Mouse (Mus musculus) heart, embryonic 11.5 days (tissue): ENCODE results near the gene Slbp. TPM values are rescaled to one million over a fixed set of nuclear protein-coding genes. Genes with fewer than 3 reads are reported as not detected.
A peak's percentile ranks its signal among the peaks of the same experiment; 100 is the strongest.

ENCODE experiments used
- ATAC-seq: fragments of 200-750 bp; cut with Nextera tagmentation; replicated peaks from 2 replicates; pipeline ENCODE4 v1.8.0; 2017; ENCODE audit warnings: moderate library complexity; ENCODE audit not compliant: insufficient number of reproducible peaks, low FRiP score, low TSS enrichment
- H3K27ac ChIP-seq: fragments of 300-500 bp; sonication (generic); 2 replicates; pipeline ENCODE4 v1.5.1; 2014; ENCODE audit warnings: mild to moderate bottlenecking, low read depth, low read length
- H3K27me3 ChIP-seq: fragments of 300-500 bp; sonication (generic); 2 replicates; pipeline ENCODE4 v1.6.1; 2014; ENCODE audit warnings: mild to moderate bottlenecking, low read length, mixed read lengths; ENCODE audit not compliant: control insufficient read depth, insufficient read depth
- H3K36me3 ChIP-seq: fragments of 300-500 bp; sonication (generic); 2 replicates; pipeline ENCODE4 v1.6.1; 2014; ENCODE audit warnings: mild to moderate bottlenecking, low read length, moderate library complexity, mixed read lengths; ENCODE audit not compliant: control insufficient read depth, insufficient read depth
- H3K4me1 ChIP-seq: fragments of 300-500 bp; sonication (generic); 2 replicates; pipeline ENCODE4 v1.6.1; 2014; ENCODE audit warnings: low read length; ENCODE audit not compliant: control insufficient read depth, insufficient read depth
- H3K4me2 ChIP-seq: fragments of 300-500 bp; sonication (generic); 2 replicates; pipeline ENCODE4 v1.6.1; 2014; ENCODE audit warnings: mild to moderate bottlenecking, moderate library complexity
- H3K4me3 ChIP-seq: fragments of 300-500 bp; sonication (generic); 2 replicates; pipeline ENCODE4 v1.5.1; 2014; ENCODE audit warnings: low read depth, low read length
- H3K9ac ChIP-seq: fragments of 300-500 bp; sonication (generic); 2 replicates; pipeline ENCODE4 v1.6.1; 2014; ENCODE audit warnings: mild to moderate bottlenecking, low read depth, low read length, moderate library complexity
- H3K9me3 ChIP-seq: fragments of 300-500 bp; sonication (generic); replicated peaks from 2 replicates; pipeline ENCODE4 v1.6.1; 2016; ENCODE audit warnings: low read length; ENCODE audit not compliant: control insufficient read depth
- WGBS: fragments of 180-500 bp; shearing (Covaris S2); extraction: QIAGEN DNeasy Blood & Tissue Kit; methylation state at CpG from one replicate; pipeline ENCODE4 v1.1.7; 2014; ENCODE audit not compliant: insufficient replicate concordance; 5-methylcytosine and 5-hydroxymethylcytosine counted together
- polyA plus RNA-seq: library from polyadenylated mRNA; unstranded; fragments of >200 nt; fragmentation: Nextera tagmentation; extraction: Ambion mirVana; gene quantifications from 2 replicates; pipeline ENCODE4 v1.2.1, GENCODE M21; 2014

Gene Slbp
- polyA plus RNA-seq, 1 experiment from 2014 or later, result 162 TPM

GRCm38 (mm10) chr5:33694848-33695717, 42.7 kb upstream of the Slbp start:
- H3K9ac ChIP-seq, result peak overlapping the region; percentile 72
- peaks cover 37% of the 10 kb centered on the region for H3K4me1 ChIP-seq
- peak overlapping the region; percentile 51 for H3K4me3 ChIP-seq
- no peaks in the 10 kb centered on the region for H3K9me3 ChIP-seq
- no peak for ATAC-seq
- peak overlapping the region; percentile 41; the same call in 1 of the 2 replicates for H3K27ac ChIP-seq
- peak overlapping the region; percentile 95 for H3K4me2 ChIP-seq
- H3K27me3 ChIP-seq, result peaks cover 31% of the 10 kb centered on the region
- WGBS, result 2% methylated on average over 70 of the region's 71 CpGs
- no peaks in the 10 kb centered on the region for H3K36me3 ChIP-seq

GRCm38 (mm10) chr5:33694461-33694847, 42.1 kb upstream of the Slbp start:
- Histone ChIP-seq H3K36me3 (no peaks in the 10 kb centered on the region), H3K9ac (no peak overlapping the region), H3K9me3 (no peaks in the 10 kb centered on the region), H3K4me3 (no peak overlapping the region), H3K4me2 (peak overlapping the region; percentile 95; the same call in 1 of the 2 replicates), H3K27me3 (peaks cover 26% of the 10 kb centered on the region), H3K27ac (no peak overlapping the region), H3K4me1 (peaks cover 35% of the 10 kb centered on the region)
- 70% methylated on average over 9 of the region's 9 CpGs for WGBS
- ATAC-seq, result no peak

- H3K4me2 ChIP-seq, result peak overlapping the region; percentile 45
- no peak overlapping the region for H3K4me3 ChIP-seq
- peak overlapping the region; percentile 46; the same call in 1 of the 2 replicates for H3K27ac ChIP-seq
- no peak for ATAC-seq
- WGBS, result 6% methylated on average over 24 of the region's 24 CpGs
- no peaks in the 10 kb centered on the region for H3K36me3 ChIP-seq
- H3K27me3 ChIP-seq, result peaks cover 23% of the 10 kb centered on the region
- H3K9ac ChIP-seq, result peak overlapping the region; percentile 64
- peaks cover 45% of the 10 kb centered on the region for H3K4me1 ChIP-seq
- H3K9me3 ChIP-seq, result no peaks in the 10 kb centered on the region
Measured at GRCm38 (mm10) chr5:33692393-33692792, 40.0 kb upstream of the Slbp start.

- Histone ChIP-seq H3K27me3 (peaks cover 15% of the 10 kb centered on the region), H3K9me3 (no peaks in the 10 kb centered on the region), H3K4me3 (no peak overlapping the region), H3K4me2 (no peak overlapping the region), H3K36me3 (no peaks in the 10 kb centered on the region), H3K27ac (no peak overlapping the region), H3K9ac (no peak overlapping the region), H3K4me1 (peaks cover 38% of the 10 kb centered on the region)
- 82% methylated on average over 11 of the region's 11 CpGs for WGBS
- ATAC-seq, result no peak
Measured at GRCm38 (mm10) chr5:33689852-33690645, 37.7 kb upstream of the Slbp start.

- H3K27me3 ChIP-seq, result peaks cover 9% of the 10 kb centered on the region
- no peak overlapping the region for H3K27ac ChIP-seq
- no peaks in the 10 kb centered on the region for H3K36me3 ChIP-seq
- no peak overlapping the region for H3K4me2 ChIP-seq
- 59% methylated on average over 20 of the region's 20 CpGs for WGBS
- ATAC-seq, result peak; percentile 20; the same call in 1 of the 2 replicates
- peaks cover 36% of the 10 kb centered on the region for H3K4me1 ChIP-seq
- no peaks in the 10 kb centered on the region for H3K9me3 ChIP-seq
- H3K4me3 ChIP-seq, result no peak overlapping the region
- no peak overlapping the region for H3K9ac ChIP-seq
Measured at GRCm38 (mm10) chr5:33689221-33689844, 37.0 kb upstream of the Slbp start.

GRCm38 (mm10) chr5:33688278-33689220, 36.2 kb upstream of the Slbp start:
- Histone ChIP-seq H3K27ac (peak overlapping the region; percentile 10; the same call in 1 of the 2 replicates), H3K9ac (0 out of 2 replicates have a peak overlapping the region, but pooled peaks have one; percentile 34), H3K4me1 (peaks cover 36% of the 10 kb centered on the region), H3K36me3 (no peaks in the 10 kb centered on the region), H3K4me2 (no peak overlapping the region), H3K4me3 (no peak overlapping the region), H3K9me3 (no peaks in the 10 kb centered on the region), H3K27me3 (peaks cover 6% of the 10 kb centered on the region)
- ATAC-seq, result no peak
- WGBS, result 53% methylated on average over 14 of the region's 14 CpGs

GRCm38 (mm10) chr5:33687142-33687541, 34.8 kb upstream of the Slbp start:
- no peaks in the 10 kb centered on the region for H3K36me3 ChIP-seq
- H3K4me2 ChIP-seq, result no peak overlapping the region
- ATAC-seq, result no peak
- WGBS, result 78% methylated on average over 4 of the region's 4 CpGs
- H3K27ac ChIP-seq, result no peak overlapping the region
- no peaks in the 10 kb centered on the region for H3K9me3 ChIP-seq
- peaks cover 25% of the 10 kb centered on the region for H3K4me1 ChIP-seq
- no peaks in the 10 kb centered on the region for H3K27me3 ChIP-seq
- no peak overlapping the region for H3K4me3 ChIP-seq
- H3K9ac ChIP-seq, result no peak overlapping the region
